Mouse (Mus musculus) layer of hippocampus, postnatal 10 days (tissue): ENCODE data around the gene Fto. TPM values are rescaled to one million over a fixed set of nuclear protein-coding genes. Genes with fewer than 3 reads are reported as not detected.

Experiments
- DNase-seq, 2 experiments: peaks; one replicate each; pipeline ENCODE4 v3.0.0; 2021; ENCODE audit warnings: low spot score in 2 of 2
- total RNA-seq, 2 experiments: library from RNA; stranded (reverse); gene quantifications; 2 replicates each; pipeline ENCODE4 v1.2.3; 2021

The Fto gene
- total RNA-seq, 2 experiments from 2014 or later, result 116 to 120 TPM

GRCm38 (mm10) chr8:91553387-91553786 lies 240.1 kb downstream of the Fto start:
- DNase-seq, result no peak

GRCm38 (mm10) chr8:91557041-91557587 lies 243.8 kb downstream of the Fto start:
- no peak for DNase-seq

- no peak for DNase-seq
Observed at GRCm38 (mm10) chr8:91558408-91558807, 245.1 kb downstream of the Fto start.

GRCm38 (mm10) chr8:91560017-91560591 lies 246.8 kb downstream of the Fto start:
- DNase-seq, result no peak

GRCm38 (mm10) chr8:91561241-91561640 lies 247.9 kb downstream of the Fto start:
- no peak for DNase-seq

- no peak for DNase-seq
Observed at GRCm38 (mm10) chr8:91562600-91562999, 249.3 kb downstream of the Fto start.

- no peak for DNase-seq
Observed at GRCm38 (mm10) chr8:91563326-91563725, 250.0 kb downstream of the Fto start.

- DNase-seq, result no peak
Observed at GRCm38 (mm10) chr8:91565869-91566502, 252.7 kb downstream of the Fto start.

- DNase-seq, result no peak
Observed at GRCm38 (mm10) chr8:91566503-91566869, 253.2 kb downstream of the Fto start.

GRCm38 (mm10) chr8:91569874-91570273 lies 256.5 kb downstream of the Fto start:
- DNase-seq, result no peak

- no peak for DNase-seq
Observed at GRCm38 (mm10) chr8:91570809-91571208, 257.5 kb downstream of the Fto start.

- no peak for DNase-seq
Observed at GRCm38 (mm10) chr8:91571978-91572377, 258.7 kb downstream of the Fto start.

- DNase-seq, result no peak
Observed at GRCm38 (mm10) chr8:91572630-91573029, 259.3 kb downstream of the Fto start.

- no peak for DNase-seq
Observed at GRCm38 (mm10) chr8:91575576-91575975, 262.3 kb downstream of the Fto start.

GRCm38 (mm10) chr8:91576086-91576917 lies 263.0 kb downstream of the Fto start:
- no peak for DNase-seq

GRCm38 (mm10) chr8:91576918-91577241 lies 263.6 kb downstream of the Fto start:
- DNase-seq, result no peak

GRCm38 (mm10) chr8:91577605-91578004 lies 264.3 kb downstream of the Fto start:
- no peak for DNase-seq

GRCm38 (mm10) chr8:91584620-91585415 lies 271.5 kb downstream of the Fto start:
- DNase-seq, result no peak

GRCm38 (mm10) chr8:91592436-91593105 lies 279.2 kb downstream of the Fto start:
- no peak for DNase-seq

- DNase-seq, result no peak
Observed at GRCm38 (mm10) chr8:91593202-91593781, 280.0 kb downstream of the Fto start.
